Mouse (Mus musculus) neural tube, embryonic 11.5 days (tissue): ENCODE measurements around the gene Ube2o. TPM values are rescaled to one million over a fixed set of nuclear protein-coding genes. Genes with fewer than 3 reads are reported as not detected.
A peak's percentile ranks its signal among the peaks of the same experiment; 100 is the strongest.

Experiments
- ATAC-seq: fragments of 200-750 bp; cut with Nextera tagmentation; 2 replicates; pipeline ENCODE4 v1.8.0; 2017; ENCODE audit warnings: moderate number of reproducible peaks, mild to moderate bottlenecking, moderate TSS enrichment, moderate library complexity; ENCODE audit not compliant: insufficient read depth, low FRiP score, low TSS enrichment
- DNase-seq: peaks from one replicate; pipeline ENCODE4 v3.0.0-alpha.2; 2015; ENCODE audit warnings: low spot score
- H3K27ac ChIP-seq: fragments of 300-500 bp; sonication (generic); 2 replicates; pipeline ENCODE4 v1.5.1; 2014; ENCODE audit warnings: low read depth, mild to moderate bottlenecking, low read length
- H3K27me3 ChIP-seq: fragments of 300-500 bp; sonication (generic); 2 replicates; pipeline ENCODE4 v1.6.1; 2014; ENCODE audit warnings: mild to moderate bottlenecking, low read length, mixed read lengths; ENCODE audit not compliant: control insufficient read depth, insufficient read depth
- H3K36me3 ChIP-seq: fragments of 300-500 bp; sonication (generic); 2 replicates; pipeline ENCODE4 v1.6.1; 2014; ENCODE audit warnings: mild to moderate bottlenecking, low read length, moderate library complexity, mixed read lengths; ENCODE audit not compliant: control insufficient read depth, insufficient read depth
- H3K4me1 ChIP-seq: fragments of 300-500 bp; sonication (generic); 2 replicates; pipeline ENCODE4 v1.6.1; 2014; ENCODE audit warnings: low read length, mixed read lengths; ENCODE audit not compliant: control insufficient read depth, insufficient read depth
- H3K4me2 ChIP-seq: fragments of 300-500 bp; sonication (generic); 2 replicates; pipeline ENCODE4 v1.6.1; 2014; ENCODE audit warnings: low read depth, mild to moderate bottlenecking, moderate library complexity
- H3K4me3 ChIP-seq: fragments of 300-500 bp; sonication (generic); 2 replicates; pipeline ENCODE4 v1.5.1; 2014; ENCODE audit warnings: low read depth, low read length
- H3K9ac ChIP-seq: fragments of 300-500 bp; sonication (generic); 2 replicates; pipeline ENCODE4 v1.6.1; 2014; ENCODE audit warnings: mild to moderate bottlenecking, low read length
- H3K9me3 ChIP-seq: fragments of 300-500 bp; sonication (generic); 2 replicates; pipeline ENCODE4 v1.6.1; 2016; ENCODE audit warnings: low read length; ENCODE audit not compliant: control insufficient read depth
- WGBS: fragments of 180-500 bp; shearing (Covaris S2); extraction: QIAGEN DNeasy Blood & Tissue Kit; methylation state at CpG from one replicate; pipeline ENCODE4 v1.1.7; 2014; 5-methylcytosine and 5-hydroxymethylcytosine counted together
- polyA plus RNA-seq: library from polyadenylated mRNA; unstranded; fragments of >200 nt; fragmentation: Nextera tagmentation; extraction: Ambion mirVana; gene quantifications from 2 replicates; pipeline ENCODE4 v1.2.1, GENCODE M21; 2014

The Ube2o gene
- polyA plus RNA-seq, 1 experiment from 2014 or later = 29.1 TPM

GRCm38 (mm10) chr11:116567531-116567930 lies 13.7 kb downstream of the Ube2o start:
- Histone ChIP-seq H3K36me3 (no peaks in the 10 kb centered on the region), H3K4me1 (peaks cover 12% of the 10 kb centered on the region), H3K4me2 (no peak overlapping the region), H3K9ac (no peak overlapping the region), H3K9me3 (no peaks in the 10 kb centered on the region), H3K27ac (no peak overlapping the region), H3K27me3 (no peaks in the 10 kb centered on the region), H3K4me3 (no peak overlapping the region)
- ATAC-seq = no peak
- 76% methylated on average over 8 of the region's 8 CpGs for WGBS
- DNase-seq = no peak

DNA sequence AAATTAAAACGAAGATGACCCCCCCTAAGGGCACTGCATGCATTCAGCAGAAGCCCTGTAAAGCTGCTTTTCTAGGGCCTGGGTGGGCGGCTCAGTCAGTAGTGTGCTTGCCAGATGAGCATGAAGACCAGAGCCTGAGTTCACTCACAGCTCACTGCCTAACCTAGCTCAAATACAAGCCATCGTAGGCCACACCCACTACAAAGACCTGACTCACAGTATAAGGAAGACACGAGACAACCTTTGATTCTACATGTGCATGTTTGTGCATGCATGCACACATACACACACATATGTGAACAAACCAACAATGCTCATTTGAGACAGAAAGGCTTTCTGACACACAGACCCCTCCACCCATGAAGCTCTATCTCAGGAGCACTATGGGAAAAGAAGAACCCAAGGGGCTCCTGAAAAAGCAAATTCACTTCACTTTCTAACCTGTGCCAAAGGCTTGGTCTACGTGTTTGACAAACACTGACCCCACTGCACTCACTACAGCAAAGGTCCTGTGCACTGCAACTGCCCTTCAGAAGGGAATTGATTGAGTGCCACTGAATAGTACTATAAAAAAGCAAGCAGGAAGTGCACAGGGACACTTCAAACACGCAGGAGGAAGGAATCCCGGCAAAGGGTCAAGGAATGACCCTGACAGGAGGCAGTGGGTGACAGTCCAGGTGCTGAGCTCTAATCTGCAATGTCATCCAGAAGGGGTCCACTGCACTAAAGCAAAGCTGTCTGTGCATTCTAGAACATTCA lies 15.8 kb downstream of the Ube2o start:
- Histone ChIP-seq H3K4me1 (peaks cover 4% of the 10 kb centered on the region), H3K27me3 (no peaks in the 10 kb centered on the region), H3K9me3 (no peaks in the 10 kb centered on the region), H3K4me2 (no peak overlapping the region), H3K36me3 (no peaks in the 10 kb centered on the region), H3K4me3 (no peak overlapping the region), H3K27ac (no peak overlapping the region), H3K9ac (no peak overlapping the region)
- no peak for ATAC-seq
- no peak for DNase-seq
- WGBS = 58% methylated on average over 7 of the region's 7 CpGs

DNA sequence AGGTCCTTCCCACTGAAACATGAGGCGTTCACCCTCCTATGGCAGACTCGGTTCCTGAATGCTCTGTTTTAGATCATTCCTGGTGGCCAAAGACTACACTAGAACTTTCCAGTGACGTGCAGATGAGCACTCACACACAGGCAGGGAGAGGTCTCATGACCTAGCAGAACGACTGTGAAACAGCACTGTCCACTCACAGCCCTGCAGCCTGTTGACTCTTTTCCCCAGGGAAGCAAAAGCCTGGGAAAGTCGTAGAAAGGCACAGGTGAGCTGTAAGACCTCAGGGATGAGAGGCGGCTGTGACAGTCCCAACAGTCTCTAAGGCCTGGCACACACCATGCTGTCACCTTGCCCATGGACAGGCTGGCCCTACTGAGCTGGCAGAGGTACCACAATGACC lies 24.9 kb downstream of the Ube2o start:
- Histone ChIP-seq H3K27me3 (no peaks in the 10 kb centered on the region), H3K36me3 (no peaks in the 10 kb centered on the region), H3K9me3 (no peaks in the 10 kb centered on the region), H3K4me1 (peaks cover 7% of the 10 kb centered on the region), H3K4me2 (no peak overlapping the region), H3K27ac (no peak overlapping the region), H3K9ac (no peak overlapping the region), H3K4me3 (no peak overlapping the region)
- ATAC-seq (no peak), DNase-seq (no peak)
- WGBS = 63% methylated on average over 6 of the region's 6 CpGs

- Histone ChIP-seq H3K27ac (no peak overlapping the region), H3K36me3 (no peaks in the 10 kb centered on the region), H3K9ac (no peak overlapping the region), H3K9me3 (no peaks in the 10 kb centered on the region), H3K4me1 (peaks cover 7% of the 10 kb centered on the region), H3K4me2 (no peak overlapping the region), H3K4me3 (no peak overlapping the region), H3K27me3 (no peaks in the 10 kb centered on the region)
- no peak for DNase-seq
- WGBS = 74% methylated on average over 1 of the region's 1 CpGs
- ATAC-seq = no peak
Observed at GRCm38 (mm10) chr11:116555572-116555971, 25.7 kb downstream of the Ube2o start.

GRCm38 (mm10) chr11:116554171-116554878 lies 26.9 kb downstream of the Ube2o start:
- Histone ChIP-seq H3K27ac (no peak overlapping the region), H3K9ac (no peak overlapping the region), H3K4me3 (no peak overlapping the region), H3K4me2 (no peak overlapping the region), H3K4me1 (peaks cover 7% of the 10 kb centered on the region), H3K9me3 (no peaks in the 10 kb centered on the region), H3K27me3 (no peaks in the 10 kb centered on the region), H3K36me3 (no peaks in the 10 kb centered on the region)
- ATAC-seq = no peak
- peak; percentile 63 for DNase-seq
- 56% methylated on average over 12 of the region's 12 CpGs for WGBS

- Histone ChIP-seq H3K9ac (no peak overlapping the region), H3K4me2 (no peak overlapping the region), H3K4me1 (peaks cover 3% of the 10 kb centered on the region), H3K36me3 (peaks cover 2% of the 10 kb centered on the region), H3K27me3 (no peaks in the 10 kb centered on the region), H3K9me3 (no peaks in the 10 kb centered on the region), H3K27ac (no peak overlapping the region), H3K4me3 (no peak overlapping the region)
- 57% methylated on average over 1 of the region's 1 CpGs for WGBS
- ATAC-seq (no peak), DNase-seq (no peak)
Observed at GRCm38 (mm10) chr11:116552194-116552593, 29.1 kb downstream of the Ube2o start.

- H3K36me3 ChIP-seq = peaks cover 9% of the 10 kb centered on the region
- 82% methylated on average over 7 of the region's 7 CpGs for WGBS
- H3K9ac ChIP-seq = no peak overlapping the region
- no peaks in the 10 kb centered on the region; the same call in none of the 2 replicates for H3K4me1 ChIP-seq
- H3K4me2 ChIP-seq = no peak overlapping the region
- H3K9me3 ChIP-seq = no peaks in the 10 kb centered on the region
- no peak overlapping the region for H3K27ac ChIP-seq
- DNase-seq (no peak), ATAC-seq (no peak)
- no peaks in the 10 kb centered on the region for H3K27me3 ChIP-seq
- H3K4me3 ChIP-seq = no peak overlapping the region
Observed at GRCm38 (mm10) chr11:116550748-116551147, 30.5 kb downstream of the Ube2o start.

- Histone ChIP-seq H3K27ac (no peak overlapping the region), H3K27me3 (no peaks in the 10 kb centered on the region), H3K9ac (no peak overlapping the region), H3K4me3 (no peak overlapping the region), H3K4me1 (no peaks in the 10 kb centered on the region; the same call in none of the 2 replicates), H3K9me3 (no peaks in the 10 kb centered on the region), H3K4me2 (no peak overlapping the region), H3K36me3 (peaks cover 16% of the 10 kb centered on the region)
- WGBS = 92% methylated on average over 11 of the region's 11 CpGs
- ATAC-seq (no peak), DNase-seq (no peak)
Observed at GRCm38 (mm10) chr11:116549273-116550038, 31.8 kb downstream of the Ube2o start.
